In genomic region chr2:118179472-118179871, GRCm38 (mm10) we compare ENCODE assay signal across 8 mouse cellular contexts.
A peak's percentile ranks its signal among the peaks of the same experiment; 100 is the strongest.
DNase-seq lines count a peak whose midpoint lies in the region; ATAC-seq and TF ChIP-seq lines count a peak whose summit lies in the region.

No protein-coding gene starts in this region.

- peak overlapping the region; percentile 65; the same call in 1 of the 2 replicates for H3K27ac ChIP-seq in heart, embryonic 11.5 days (ENCODE audit: low read depth, low read length)
- H3K27ac ChIP-seq in heart, adult 2 months: no peak overlapping the region
- peak overlapping the region; percentile 77 for H3K27ac ChIP-seq in hindbrain, embryonic 10.5 days
- peak overlapping the region; percentile 73; the same call in 1 of the 2 replicates for H3K27ac ChIP-seq in limb, embryonic 13.5 days

- H3K4me2 ChIP-seq in heart, embryonic 11.5 days: peak overlapping the region; percentile 57
- H3K4me2 ChIP-seq in limb, embryonic 13.5 days (replicated peaks): peak overlapping the region; percentile 52

- no peak for TF ChIP-seq EP300 in heart, adult 2 months (IDR thresholded peaks at IDR 0.05; ENCODE audit: insufficient read depth, low read depth, low read length)

- no peak overlapping the region; the same call in 1 of the 2 replicates for H3K9ac ChIP-seq in heart, embryonic 11.5 days (ENCODE audit: low read depth, low read length)
- no peak overlapping the region for H3K9ac ChIP-seq in heart, adult 2 months (ENCODE audit: low read depth, low read length)
- no peak overlapping the region for H3K9ac ChIP-seq in limb, embryonic 13.5 days

- H3K79me2 ChIP-seq in heart, adult 2 months (replicated peaks; ENCODE audit: control insufficient read depth, insufficient read depth, low read length): no peaks in the 10 kb centered on the region

- 0 out of 2 replicates have a peak, but pooled peaks cover 3% of the 10 kb centered on the region for H3K4me1 ChIP-seq in heart, embryonic 11.5 days (ENCODE audit: control insufficient read depth, insufficient read depth, low read length)
- no peaks in the 10 kb centered on the region; the same call in 1 of the 2 replicates for H3K4me1 ChIP-seq in heart, adult 2 months (ENCODE audit: control insufficient read depth, insufficient read depth, low read length)
- peaks cover 9% of the 10 kb centered on the region; the same call in 1 of the 2 replicates for H3K4me1 ChIP-seq in hindbrain, embryonic 10.5 days (replicated peaks)
- H3K4me1 ChIP-seq in limb, embryonic 13.5 days: peaks cover 17% of the 10 kb centered on the region

- no peaks in the 10 kb centered on the region for H3K36me3 ChIP-seq in heart, embryonic 11.5 days (ENCODE audit: control insufficient read depth, insufficient read depth, low read length)
- no peaks in the 10 kb centered on the region for H3K36me3 ChIP-seq in heart, adult 2 months (ENCODE audit: control insufficient read depth, insufficient read depth, low read length)
- H3K36me3 ChIP-seq in hindbrain, embryonic 10.5 days: no peaks in the 10 kb centered on the region
- no peaks in the 10 kb centered on the region for H3K36me3 ChIP-seq in limb, embryonic 13.5 days

- no peak for TF ChIP-seq CTCF in heart, adult 2 months (IDR thresholded peaks at IDR 0.05)

- no peak for DNase-seq in heart, adult 2 months
- DNase-seq in hindbrain, embryonic 10.5 days (ENCODE audit: low spot score): peak; percentile 44
- DNase-seq in retina, postnatal 1 day: peak; percentile 25
- no peak for DNase-seq in adipocyte (ENCODE audit: low spot score)
- DNase-seq in urinary bladder, postnatal 25 days (ENCODE audit: low spot score): no peak
- DNase-seq in gastrocnemius, postnatal 36 days: no peak

- peak overlapping the region; percentile 23 for H3K4me3 ChIP-seq in heart, embryonic 11.5 days (ENCODE audit: low read depth, low read length)
- H3K4me3 ChIP-seq in heart, adult 2 months: no peak overlapping the region
- H3K4me3 ChIP-seq in hindbrain, embryonic 10.5 days: peak overlapping the region; percentile 44
- H3K4me3 ChIP-seq in limb, embryonic 13.5 days: peak overlapping the region; percentile 22

- intact Hi-C loops in heart, adult 2 months (cut with DNase I): no loop called here
- intact Hi-C loops in gastrocnemius, postnatal 36 days (cut with DNase I): no loop called here

- 0 out of 2 replicates have a peak, but pooled peaks cover 3% of the 10 kb centered on the region for H3K9me3 ChIP-seq in heart, embryonic 11.5 days (replicated peaks; ENCODE audit: control insufficient read depth, low read length)
- peaks cover 4% of the 10 kb centered on the region; the same call in 1 of the 2 replicates for H3K9me3 ChIP-seq in hindbrain, embryonic 10.5 days
- no peaks in the 10 kb centered on the region for H3K9me3 ChIP-seq in limb, embryonic 13.5 days

- no peaks in the 10 kb centered on the region for H3K27me3 ChIP-seq in heart, embryonic 11.5 days (ENCODE audit: control insufficient read depth, insufficient read depth, low read length)
- H3K27me3 ChIP-seq in heart, adult 2 months (ENCODE audit: control insufficient read depth, insufficient read depth, low read length): no peaks in the 10 kb centered on the region
- no peaks in the 10 kb centered on the region for H3K27me3 ChIP-seq in hindbrain, embryonic 10.5 days (ENCODE audit: insufficient read depth, poor library complexity, severe bottlenecking)
- H3K27me3 ChIP-seq in limb, embryonic 13.5 days: no peaks in the 10 kb centered on the region

- 7% methylated on average over 6 of the region's 10 CpGs for WGBS in heart, embryonic 11.5 days (ENCODE audit: insufficient replicate concordance)
- 6% methylated on average over 10 of the region's 10 CpGs for WGBS in heart, adult 2 months
- 2% methylated on average over 9 of the region's 10 CpGs for WGBS in hindbrain, embryonic 10.5 days
- WGBS in limb, embryonic 13.5 days: 6% methylated on average over 5 of the region's 10 CpGs

- no peak for TF ChIP-seq POLR2A in heart, adult 2 months (IDR thresholded peaks at IDR 0.05; ENCODE audit: insufficient read depth, low read depth, low read length)

- no peak for ATAC-seq in heart, embryonic 11.5 days (replicated peaks; ENCODE audit: insufficient number of reproducible peaks, low FRiP score, low TSS enrichment)
- ATAC-seq in limb, embryonic 13.5 days (ENCODE audit: low FRiP score, low read depth): no peak; the same call in 1 of the 2 replicates

Comparison
In these comparisons a context has a peak if more than half of its experiments do, and no peak if none do; other contexts are left out.
1. DNase-seq: peak in hindbrain, embryonic 10.5 days (single experiment) and retina, postnatal 1 day (single experiment); none in heart, adult 2 months (0 of 2), adipocyte (single experiment), urinary bladder, postnatal 25 days (single experiment) and gastrocnemius, postnatal 36 days (0 of 2).